Mouse (Mus musculus) small intestine, adult 2 months (tissue): ENCODE measurements around the gene Prtn3.

Source experiments
- CTCF ChIP-seq: fragments of 200-500 bp; IDR thresholded peaks from 2 replicates; pipeline ENCODE4 v1.5.1; 2012; ENCODE audit warnings: low read depth, mild to moderate bottlenecking, control low read depth, inconsistent platforms, low read length, moderate library complexity, mixed read lengths; ENCODE audit not compliant: insufficient replicate concordance, insufficient read length; ENCODE audit errors: extremely low read depth
- POLR2A ChIP-seq: fragments of 200-500 bp; IDR thresholded peaks from 2 replicates; pipeline ENCODE4 v1.6.1; 2012; ENCODE audit warnings: low read depth, mild to moderate bottlenecking, control low read depth, inconsistent platforms, low read length, moderate library complexity

GRCm38 (mm10) chr10:79872862-79873261 lies 1.4 kb upstream of the Prtn3 start:
- no peak for TF ChIP-seq CTCF
- TF ChIP-seq POLR2A = no peak
